In the genomic region with DNA sequence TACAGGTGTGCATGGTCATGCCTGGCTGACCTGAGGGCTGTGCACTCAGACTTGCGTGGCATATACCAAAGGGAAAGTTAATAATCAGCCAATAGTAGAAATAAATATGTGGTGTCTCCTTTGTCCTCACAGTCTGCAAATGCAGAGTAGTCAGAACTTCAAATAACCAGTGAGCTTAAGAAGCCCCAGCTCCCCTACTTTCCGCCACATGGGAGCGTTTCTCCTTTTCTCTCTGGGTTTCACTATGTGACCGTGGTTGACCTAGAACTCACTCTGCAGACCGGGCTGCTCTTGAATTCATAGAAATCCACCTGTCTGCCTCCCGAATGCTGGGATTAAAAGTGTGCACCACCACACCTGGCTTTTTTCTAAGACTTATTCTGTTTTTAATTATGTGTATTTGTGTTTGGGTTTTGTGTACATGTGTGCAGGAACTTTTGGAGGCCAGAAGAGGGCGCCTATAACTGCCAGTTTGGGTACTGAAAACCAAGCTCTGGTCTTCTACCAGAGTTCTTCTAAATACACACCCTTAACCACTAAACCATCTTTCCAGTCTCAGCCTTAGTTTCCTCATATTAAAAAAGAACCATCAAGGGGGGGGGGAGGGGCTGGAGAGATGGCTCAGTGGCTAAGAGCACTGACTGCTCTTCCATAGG, we compare ENCODE assay signal across 14 mouse cellular contexts. TPM values are rescaled to one million over a fixed set of nuclear protein-coding genes. Genes with fewer than 3 reads are reported as not detected.
DNase-seq lines count a peak whose midpoint lies in the region; TF ChIP-seq lines count a peak whose summit lies in the region.
"Had no signal": no experiment of that assay in that cellular context is flagged by ENCODE, and none has a peak within 500 bp of the region (broad histone marks: within the 10 kb centered on the region; RNA-seq: fewer than 3 reads in every experiment).

No protein-coding gene starts in this region.

- H3K27ac ChIP-seq in layer of hippocampus, adult 2 months, result no peak overlapping the region

- peaks cover 7% of the 10 kb centered on the region for H3K36me3 ChIP-seq in E14TG2a.4 (ENCODE audit: insufficient read depth, low read length)

- H3K9me3 ChIP-seq in E14TG2a.4 (ENCODE audit: low read length), result no peaks in the 10 kb centered on the region
- H3K9me3 ChIP-seq: heart, embryonic 13.5 days had no signal

- DNase-seq in layer of hippocampus, adult 2 months (ENCODE audit: low spot score in 2 of 2), result no peak
- no peak for DNase-seq in layer of hippocampus, adult 11-12 months (ENCODE audit: low spot score)
- peak; percentile 81 for DNase-seq in R1 (ENCODE audit: low read depth, low spot score)
- peak; percentile 48 for DNase-seq in retina, postnatal 1 day
- DNase-seq in thymus, postnatal 25 days, result no peak
- DNase-seq in thymus, adult 18-20 months, result no peak
- DNase-seq: cerebellum, postnatal 14 days; layer of hippocampus, adult 9-11 months; lung, postnatal 14 days; spleen, adult 18-20 months; thymus, postnatal 36 days had no signal

- peak; percentile 65 for TF ChIP-seq CTCF in layer of hippocampus, adult 2 months (conservative IDR thresholded peaks at IDR 0.05)
- peak; percentile 63 for TF ChIP-seq CTCF in E14TG2a.4 (conservative IDR thresholded peaks at IDR 0.05; ENCODE audit: low read length)

- no peak overlapping the region for H3K4me3 ChIP-seq in layer of hippocampus, adult 2 months
- no peak overlapping the region for H3K4me3 ChIP-seq in E14TG2a.4 (replicated peaks; ENCODE audit: low read length)

- H3K4me1 ChIP-seq in E14TG2a.4 (replicated peaks; ENCODE audit: low read depth, low read length), result peaks cover 46% of the 10 kb centered on the region

- H3K27me3 ChIP-seq in E14TG2a.4 (ENCODE audit: insufficient read depth, low read length), result peaks cover 26% of the 10 kb centered on the region

RNA-seq across cellular contexts. Expression of a gene that starts 1.6 kb away (rescaled TPM):
- total RNA-seq in layer of hippocampus, adult 2 months (2021), result 10 to 100 TPM; 39.8 TPM

RNA-seq across cellular contexts. Expression of a gene that starts 4.3 kb away (rescaled TPM):
- total RNA-seq in layer of hippocampus, adult 2 months (2021), result not detected
- total RNA-seq: monocyte, adult 5-6 weeks had no signal

RNA-seq across cellular contexts. Expression of a gene that starts 14.4 kb away (rescaled TPM):
- total RNA-seq in layer of hippocampus, adult 2 months (2021), result 1 to 10 TPM in 1 of 2 experiments, under 1 TPM in 1; 0.76 to 1.6 TPM

RNA-seq across cellular contexts. Expression of a gene that starts 20.6 kb away (rescaled TPM):
- 10 to 100 TPM; 25.8 to 32.2 TPM for total RNA-seq in layer of hippocampus, adult 2 months (2021)

RNA-seq across cellular contexts. Expression of a gene that starts 20.8 kb away (rescaled TPM):
- 1 to 10 TPM; 7.2 to 8.9 TPM for total RNA-seq in layer of hippocampus, adult 2 months (2021)

Comparison
In these comparisons a context has a peak if more than half of its experiments do, and no peak if none do; other contexts are left out.
1. DNase-seq: peak in R1 (single experiment) and retina, postnatal 1 day (single experiment); none in layer of hippocampus, adult 2 months (0 of 2), layer of hippocampus, adult 11-12 months (single experiment), thymus, postnatal 25 days (single experiment) and thymus, adult 18-20 months (0 of 2).